Mouse (Mus musculus) retina, embryonic 14.5 days (tissue): ENCODE results near the gene Nadsyn1.

ENCODE experiments used
- DNase-seq: peaks from one replicate; pipeline ENCODE4 v3.0.0-alpha.2; 2015; ENCODE audit warnings: low spot score

Nadsyn1 gene

DNA sequence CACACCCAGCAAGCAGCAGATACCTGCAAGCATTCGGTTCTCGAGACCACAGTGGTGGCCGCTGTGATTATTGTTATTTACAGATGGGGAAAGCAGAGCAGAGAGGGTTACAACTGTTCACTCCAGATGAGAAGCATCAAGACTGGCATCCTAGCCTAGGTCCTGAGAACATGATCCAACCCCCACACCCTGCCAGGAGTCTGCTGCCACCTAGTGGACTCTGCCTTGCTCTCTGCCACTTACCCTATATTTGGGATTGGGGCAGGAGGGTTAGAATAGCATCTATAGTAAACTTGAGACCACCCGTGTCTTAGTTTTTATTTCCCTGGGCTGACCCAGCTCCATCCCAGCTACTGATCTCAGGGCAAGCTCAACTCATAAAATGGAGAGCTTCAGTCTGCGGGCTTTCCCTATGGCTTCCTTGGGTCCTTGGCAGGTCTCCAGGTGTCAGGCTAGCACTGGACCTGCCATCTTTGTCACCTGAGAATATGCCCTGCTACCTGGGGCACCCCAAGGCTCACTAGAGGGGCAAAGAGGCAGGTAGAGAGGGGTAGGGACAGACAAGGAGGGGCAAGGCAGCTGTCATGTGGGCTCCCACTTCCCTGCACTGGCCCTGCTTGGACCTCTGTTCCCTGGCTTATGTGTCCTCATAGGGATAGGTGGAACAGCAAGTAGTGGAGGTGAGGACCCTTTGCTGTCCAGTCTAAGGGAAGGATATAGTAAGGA lies 68.5 kb downstream of the Nadsyn1 start:
- DNase-seq, result peak; percentile 80

DNA sequence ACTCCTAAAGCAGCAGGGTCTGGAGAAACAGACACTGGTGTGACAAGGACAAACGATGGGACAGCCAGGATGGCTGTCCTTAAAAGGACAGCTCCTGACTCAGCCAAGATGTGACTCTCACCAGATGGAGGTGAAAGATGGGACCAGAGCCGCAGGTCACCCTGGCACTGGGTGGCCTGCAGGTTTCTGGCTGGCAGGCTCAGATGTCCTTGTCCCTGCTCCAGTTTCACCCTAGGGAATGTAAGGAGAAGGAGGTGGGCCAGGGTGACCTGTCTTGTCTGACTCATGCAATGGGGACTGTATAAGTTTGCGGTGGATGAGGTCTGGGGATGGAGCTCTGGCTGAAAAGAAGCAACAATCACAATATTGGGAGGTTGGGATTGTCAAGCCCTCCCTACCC lies 70.0 kb downstream of the Nadsyn1 start:
- no peak for DNase-seq

DNA sequence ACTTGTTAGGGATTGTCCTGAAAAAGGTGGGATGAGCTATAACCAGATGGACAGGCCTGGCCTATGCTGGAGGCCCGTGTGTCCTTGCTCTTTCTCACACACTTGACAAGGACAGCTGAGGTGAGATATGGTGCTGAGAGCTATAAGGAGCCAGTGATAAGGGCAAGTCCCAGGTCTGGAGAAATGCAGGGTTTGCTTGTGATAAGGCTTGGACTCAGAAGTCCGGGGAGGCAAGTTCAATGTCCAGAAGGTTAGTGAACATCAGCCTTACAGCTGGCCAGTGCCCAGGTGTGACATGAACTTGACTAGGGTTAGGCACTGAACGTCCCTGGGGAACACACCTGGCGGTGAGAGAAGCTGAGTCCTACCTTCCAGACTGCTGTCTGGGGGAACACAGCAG lies 70.6 kb downstream of the Nadsyn1 start:
- no peak for DNase-seq

DNA sequence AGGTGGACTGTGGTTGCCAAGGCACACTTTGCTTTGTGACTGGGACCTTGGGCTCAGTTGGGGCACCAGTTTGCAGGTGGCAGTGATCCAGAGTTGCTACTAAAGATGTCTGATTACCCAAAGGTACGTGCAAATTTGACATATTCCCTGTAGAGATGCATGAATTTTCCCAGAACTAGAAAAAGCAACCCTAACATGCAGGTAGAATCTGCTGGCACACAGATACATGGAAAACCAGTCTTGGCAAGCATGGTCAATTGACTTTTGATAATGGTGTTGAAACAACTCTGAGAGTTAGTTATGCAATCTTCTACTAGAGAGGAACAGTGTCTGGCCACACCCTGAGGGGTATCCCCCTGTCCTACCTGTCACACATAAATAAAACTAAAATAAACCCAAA lies 71.3 kb downstream of the Nadsyn1 start:
- no peak for DNase-seq

DNA sequence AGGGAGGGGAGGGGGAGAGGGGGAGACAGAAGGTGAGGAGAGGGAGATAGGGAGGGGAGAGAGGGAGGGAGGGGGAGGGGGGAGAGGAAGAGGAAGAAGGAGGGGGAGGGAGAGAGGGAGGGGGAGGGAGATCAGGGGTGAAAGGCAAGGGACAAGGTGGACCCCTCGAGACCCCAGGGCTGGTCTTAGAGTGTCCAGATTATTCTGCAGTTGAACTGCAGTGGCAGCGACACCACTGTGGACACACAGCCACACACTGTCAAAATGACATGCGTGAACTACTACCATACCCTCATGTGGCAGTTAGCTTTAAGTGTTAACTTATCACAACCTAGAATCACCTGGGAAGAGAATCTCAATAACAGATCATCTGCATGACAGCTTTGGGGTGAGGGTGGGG lies 73.6 kb downstream of the Nadsyn1 start:
- DNase-seq, result no peak

DNA sequence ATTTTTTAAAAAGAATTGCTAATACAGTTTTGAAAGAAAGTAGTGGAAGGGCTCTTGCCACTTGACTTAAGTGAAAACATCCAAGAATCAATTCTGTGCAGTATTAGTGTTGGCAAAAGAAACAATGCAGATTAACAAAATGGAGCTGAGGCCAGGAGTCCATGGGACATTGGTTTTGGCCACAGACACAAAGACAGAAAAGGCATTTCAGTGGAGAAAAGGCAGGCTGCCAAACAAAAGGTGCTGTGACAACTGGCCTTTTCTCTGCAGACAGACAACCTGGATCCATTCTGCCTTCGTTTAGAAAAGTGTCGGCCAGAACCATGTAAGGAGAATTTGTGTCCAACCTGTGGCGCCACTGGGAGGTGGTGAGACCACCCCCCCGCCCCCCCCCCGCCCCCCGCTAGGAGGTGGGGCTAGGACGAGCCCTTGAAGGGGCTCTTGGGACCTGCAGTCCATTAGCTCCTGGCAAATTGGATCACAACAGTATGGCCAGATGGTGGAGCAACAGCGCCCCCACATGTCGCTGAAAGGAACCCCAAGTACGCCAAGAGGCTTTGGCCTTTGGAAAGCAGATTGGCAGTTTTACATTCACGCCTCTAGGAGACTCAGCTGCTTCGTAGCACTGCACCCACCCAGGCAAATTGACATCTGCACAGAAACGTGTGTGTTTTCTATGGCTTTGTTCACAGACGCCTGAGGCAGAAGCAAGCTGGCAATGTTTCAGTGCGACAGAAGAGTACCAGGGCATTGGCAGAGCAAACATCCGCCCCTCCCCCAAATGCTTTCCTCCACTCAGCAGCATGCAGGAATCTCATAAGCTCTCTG lies 74.4 kb downstream of the Nadsyn1 start:
- DNase-seq, result peak; percentile 95
